Mouse (Mus musculus) embryo, embryonic 10.5 days (tissue): ENCODE measurements at regions not wholly inside any gene's neighbourhood (a gene's known extent, or its start where the extent isn't known, plus 50 kb on each side); places are given as distances from the start of the nearest gene placed in this dataset.
A peak's percentile ranks its signal among the peaks of the same experiment; 100 is the strongest.
"Not testable (repeated sequence)": the region's sequence is repeated elsewhere in the genome, so short reads cannot be mapped to it uniquely, and the experiment has no call there.

Source experiments
- DNase-seq: peaks from one replicate; pipeline ENCODE4 v3.0.0-alpha.2; 2015; ENCODE audit warnings: low spot score

DNA sequence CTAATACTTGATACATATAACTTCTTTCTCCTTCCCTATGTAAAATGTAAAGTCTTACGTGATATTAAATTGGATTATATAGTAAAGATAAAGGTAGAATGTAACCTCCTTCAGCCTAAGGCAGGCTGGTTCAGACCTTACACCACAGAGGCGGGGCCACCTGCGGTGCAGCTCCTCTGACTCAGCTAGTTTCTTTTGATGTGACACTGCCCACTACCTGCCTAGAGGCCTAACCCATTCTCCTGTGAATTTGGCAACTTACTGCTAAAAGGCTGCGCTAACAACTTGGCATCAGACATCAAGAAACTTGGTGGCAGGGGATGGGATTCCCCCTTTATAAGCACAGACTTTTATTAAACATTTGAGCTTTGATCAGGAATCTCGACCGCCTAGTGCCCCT lies 74.5 kb downstream of the Aasdhppt start:
- no peak for DNase-seq

DNA sequence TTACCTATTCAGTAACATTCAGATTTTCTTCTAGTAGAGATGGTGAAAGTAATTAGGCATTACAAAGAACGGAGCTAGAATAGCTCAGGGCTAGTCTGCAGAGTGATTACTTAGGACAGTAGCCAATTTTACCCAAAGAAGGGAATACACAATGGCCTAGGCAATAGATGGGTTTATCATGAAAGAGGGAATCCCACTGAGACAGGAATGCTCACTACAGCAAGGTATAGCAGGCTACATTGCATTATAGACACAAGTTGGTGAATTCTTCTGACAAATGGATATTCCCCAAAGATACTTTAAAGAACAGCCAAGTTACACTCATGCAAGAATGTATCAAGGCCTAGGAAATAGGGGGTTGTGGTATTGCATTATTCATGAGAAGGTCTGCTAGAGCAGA lies 94.7 kb downstream of the Aasdhppt start:
- not testable (repeated sequence) for DNase-seq

DNA sequence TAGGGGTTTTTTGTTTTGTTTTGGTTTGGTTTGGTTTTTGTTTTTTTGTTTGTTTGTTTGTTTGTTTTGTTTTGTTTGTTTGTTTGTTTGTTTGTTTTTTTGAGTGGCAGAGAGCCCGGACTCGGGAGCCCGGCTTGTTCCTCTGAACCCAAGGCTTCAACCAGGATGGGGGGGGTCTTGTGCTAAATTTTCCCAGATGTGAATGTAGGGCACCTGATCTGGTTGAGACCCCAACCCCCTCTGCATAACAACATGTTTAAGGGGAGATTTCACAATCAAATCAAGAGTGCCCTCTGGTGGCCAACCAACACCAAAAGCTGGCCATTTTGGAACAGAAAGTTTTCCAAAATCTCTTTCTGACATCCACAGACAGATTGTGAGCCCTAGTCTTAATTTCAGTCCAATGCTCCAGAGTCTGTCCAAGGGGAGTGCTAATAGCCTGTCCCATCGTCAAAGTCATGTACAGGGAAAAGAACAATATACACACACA lies 99.2 kb downstream of the Aasdhppt start:
- DNase-seq: peak; percentile 54

DNA sequence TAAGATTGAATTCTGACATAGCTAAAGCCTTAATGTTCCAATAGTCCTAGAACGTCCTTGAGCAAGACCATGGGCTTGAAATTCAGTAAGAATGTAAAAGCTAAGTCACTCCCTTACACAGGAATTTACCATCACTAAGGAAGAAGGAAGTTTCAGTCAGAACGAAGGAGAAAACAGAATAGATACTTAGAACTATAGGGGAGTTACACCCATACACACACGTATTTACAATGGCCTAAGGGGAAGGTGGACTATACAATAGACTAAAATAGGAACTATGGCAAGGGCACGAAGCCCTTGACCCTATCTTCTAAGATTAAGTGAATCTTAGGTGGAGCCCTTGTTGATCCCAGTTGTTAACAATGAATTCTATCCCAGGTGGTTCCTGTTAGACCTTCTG lies 116.5 kb downstream of the Aasdhppt start:
- not testable (repeated sequence) for DNase-seq

DNA sequence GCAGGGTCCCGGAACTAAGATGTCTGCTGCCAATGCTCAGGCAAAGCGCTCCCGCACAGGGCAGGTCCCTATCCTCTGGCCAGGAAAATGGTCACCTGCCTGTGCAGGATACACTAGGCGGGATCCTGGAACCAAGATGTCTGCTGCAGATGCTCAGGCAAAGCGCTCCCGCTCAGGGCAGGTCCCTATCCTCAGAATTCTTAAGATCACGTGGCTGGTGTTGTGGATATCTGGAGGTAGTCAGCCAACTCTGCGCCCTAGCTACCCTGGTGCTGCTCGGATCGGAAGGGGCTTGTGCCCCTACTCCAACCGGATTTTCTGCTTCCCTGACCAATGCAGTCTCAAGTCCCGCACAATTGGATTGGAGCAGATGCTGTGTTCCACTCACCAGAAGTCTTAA lies 153.3 kb downstream of the Aasdhppt start:
- DNase-seq: not testable (repeated sequence)

DNA sequence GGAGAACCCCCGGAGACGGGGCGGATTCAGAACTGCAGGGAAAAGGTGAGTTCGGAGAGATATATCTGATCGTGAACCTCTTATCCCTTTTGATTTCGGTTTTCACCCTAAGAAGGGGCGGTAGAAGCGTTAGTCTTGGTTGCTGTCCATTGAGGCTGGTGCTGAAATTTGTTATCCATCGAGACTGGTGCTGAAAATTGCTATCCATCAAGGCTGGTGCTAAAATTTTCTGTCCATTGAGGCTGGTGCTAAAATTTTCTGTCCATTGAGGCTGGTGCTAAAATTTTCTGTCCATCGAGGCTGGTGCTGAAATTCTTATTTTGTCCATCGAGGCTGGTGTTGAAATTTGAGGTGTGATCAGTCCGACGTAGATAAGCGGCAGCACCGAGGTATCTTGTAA lies 170.4 kb downstream of the Aasdhppt start:
- DNase-seq: not testable (repeated sequence)

DNA sequence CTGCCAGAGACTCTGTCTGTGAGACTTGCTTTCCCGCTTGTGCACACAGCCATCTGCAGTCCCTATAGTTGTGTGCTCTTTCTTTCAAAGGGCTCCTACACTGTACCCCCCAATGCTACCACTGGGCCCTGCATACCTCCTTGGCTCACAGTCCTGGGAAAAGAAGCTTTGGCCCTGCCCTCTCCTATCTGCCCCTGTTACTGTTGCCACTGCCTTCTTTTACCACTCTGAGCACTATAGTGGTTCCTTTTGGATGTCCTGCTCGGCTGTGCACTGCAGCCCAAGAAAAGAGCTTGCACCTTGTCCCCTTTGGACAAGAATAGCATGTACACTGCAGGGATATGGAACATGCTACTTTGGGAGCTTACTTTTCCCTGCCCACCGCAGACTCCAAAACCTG lies 216.8 kb downstream of the Aasdhppt start:
- no peak for DNase-seq

DNA sequence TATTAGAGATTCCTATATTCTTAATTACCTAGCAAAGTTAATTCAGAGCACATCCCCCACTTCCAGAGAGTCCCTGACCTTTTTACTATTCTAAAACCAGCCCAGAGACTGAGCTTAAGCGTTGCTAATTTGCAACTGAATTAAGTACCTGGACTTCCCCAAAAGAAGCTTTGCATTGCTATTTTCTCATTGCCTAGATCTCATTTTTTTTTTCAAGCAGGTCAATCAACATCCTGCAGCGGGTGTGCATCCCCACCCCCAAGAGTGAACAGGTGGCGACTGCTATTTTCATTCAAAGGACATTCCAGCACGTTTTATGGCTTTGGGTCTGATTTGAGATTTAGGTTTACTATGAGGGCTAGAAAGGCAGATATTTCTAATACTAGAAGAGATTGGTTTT lies 226.6 kb downstream of the Aasdhppt start:
- not testable (repeated sequence) for DNase-seq

DNA sequence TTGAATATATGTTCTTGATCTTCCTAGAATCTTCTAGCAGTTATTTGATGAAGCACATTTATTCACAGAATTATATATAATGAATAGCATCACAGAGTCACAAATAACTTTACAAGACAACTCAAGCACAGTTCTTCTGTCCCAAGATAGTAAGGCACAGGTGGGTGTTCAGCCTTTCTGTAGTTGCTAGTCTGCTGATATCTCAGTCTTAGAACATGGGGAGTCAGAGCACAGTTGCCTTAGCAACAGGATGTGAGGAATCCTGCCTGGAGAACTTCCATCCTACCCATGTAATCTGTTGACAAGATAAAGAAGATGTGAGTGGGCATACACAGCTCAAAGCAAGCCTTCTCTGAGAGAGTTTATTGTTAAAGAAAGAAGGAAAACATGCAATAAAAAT lies 248.2 kb downstream of the Aasdhppt start:
- no peak for DNase-seq

DNA sequence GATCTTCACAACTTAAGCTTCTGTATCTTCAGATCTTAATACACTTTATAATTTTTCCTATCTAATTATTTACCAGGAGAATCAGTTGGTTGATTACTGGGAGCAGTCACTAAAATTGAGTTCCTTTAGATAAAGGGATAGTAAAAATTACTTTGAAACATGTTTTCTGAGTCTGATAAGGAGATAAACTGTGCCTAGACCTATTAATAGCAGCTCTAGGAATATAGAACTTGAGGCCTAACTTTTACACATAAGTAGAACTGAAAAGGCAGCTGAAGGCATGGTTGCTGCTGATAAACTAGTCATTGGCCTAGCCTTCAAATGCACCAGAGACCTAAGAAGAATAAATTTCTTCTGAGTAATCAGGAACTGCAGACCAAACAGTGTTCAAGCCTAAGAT lies 260.5 kb downstream of the Aasdhppt start:
- no peak for DNase-seq

DNA sequence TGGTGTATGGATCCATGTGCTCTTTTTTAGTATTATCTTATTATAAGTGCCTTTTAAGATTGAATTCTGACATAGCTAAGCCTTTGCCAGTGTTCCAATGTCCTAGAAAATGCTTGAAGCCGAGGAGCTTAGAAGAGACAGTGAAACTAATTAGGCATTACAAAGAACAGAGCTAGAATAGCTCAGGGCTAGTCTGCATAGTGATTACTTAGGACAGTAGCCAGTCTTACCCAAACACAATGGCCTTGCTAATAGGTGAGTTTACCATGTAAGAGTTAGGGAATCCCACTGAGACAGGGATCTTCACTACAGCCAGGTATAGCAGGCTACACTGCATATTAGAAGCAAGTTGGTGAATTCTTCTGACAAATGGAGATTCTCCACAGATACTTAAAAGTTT lies 261.6 kb downstream of the Aasdhppt start:
- not testable (repeated sequence) for DNase-seq

DNA sequence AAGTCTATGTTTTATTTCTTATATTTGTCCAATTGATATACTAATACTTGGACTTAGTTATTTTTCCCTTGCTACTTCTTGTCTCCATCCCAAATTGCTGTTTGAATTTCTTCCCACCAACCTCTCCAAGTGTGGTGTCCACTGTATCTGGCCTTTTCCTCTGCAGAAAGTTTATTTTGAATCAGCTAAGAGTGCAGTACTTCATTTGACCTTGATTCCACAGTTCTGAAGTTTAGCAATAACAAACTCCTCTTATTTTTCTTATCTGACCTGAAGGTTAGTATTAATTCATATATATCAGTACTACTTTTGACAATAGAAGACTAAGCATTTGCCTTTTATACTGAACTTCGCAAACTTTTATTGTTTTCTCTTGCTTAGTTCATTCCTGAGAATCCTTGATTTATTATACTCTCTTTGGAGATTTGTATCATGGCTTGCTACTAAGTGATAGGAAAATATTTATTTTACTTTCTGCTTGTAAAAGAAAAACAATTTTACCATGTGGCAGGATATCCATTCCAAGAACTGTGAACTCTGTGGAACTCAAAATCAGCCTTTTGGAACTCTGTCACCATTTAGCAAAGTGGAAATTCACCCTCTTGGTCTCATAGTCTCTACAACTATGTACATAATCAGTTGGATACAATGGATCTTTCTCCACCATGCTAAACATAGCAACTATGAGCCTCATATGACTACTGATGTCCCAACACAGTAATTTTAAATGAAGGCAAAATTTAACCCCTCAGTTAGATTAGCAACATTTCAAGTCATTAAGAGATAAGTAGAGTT lies 268.2 kb downstream of the Aasdhppt start:
- no peak for DNase-seq

DNA sequence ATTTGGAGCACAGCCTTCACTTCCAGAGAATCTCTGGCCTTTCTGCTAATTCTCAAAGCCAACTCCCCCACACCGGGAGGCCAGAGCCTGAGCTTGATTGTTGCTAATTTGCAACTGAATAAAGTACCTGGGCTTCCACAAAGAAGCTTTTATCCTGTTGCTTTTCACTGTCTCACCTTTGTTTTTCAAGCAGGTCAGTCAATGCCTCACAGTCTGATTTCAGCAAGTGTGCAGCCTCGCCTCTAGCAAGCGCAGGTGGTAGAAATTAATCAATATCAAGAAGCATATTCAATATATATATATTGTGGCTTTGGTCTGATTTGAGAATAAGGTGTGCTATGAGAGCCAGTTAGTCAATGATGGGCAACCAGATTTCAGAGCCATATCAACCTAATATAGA lies 282.1 kb downstream of the Aasdhppt start:
- not testable (repeated sequence) for DNase-seq

DNA sequence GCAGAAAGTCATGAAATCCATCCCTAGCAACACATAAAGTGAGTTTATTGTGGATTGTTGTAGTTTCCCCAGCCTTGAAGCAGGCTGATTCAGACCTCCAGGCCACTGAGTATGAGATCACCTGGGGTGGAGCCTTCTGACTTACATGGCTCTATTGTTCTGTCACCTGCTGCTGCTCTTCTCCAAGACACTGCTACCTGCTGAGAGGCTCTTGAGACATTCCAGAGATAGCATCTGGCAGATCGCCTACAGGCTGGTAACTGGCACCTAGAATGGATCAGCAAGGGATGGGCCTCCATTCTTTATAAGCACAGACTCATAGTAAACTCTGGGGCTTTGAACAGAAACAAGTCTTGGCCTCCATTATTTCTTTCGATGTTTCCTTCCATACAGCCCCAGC lies 289.2 kb downstream of the Aasdhppt start:
- no peak for DNase-seq

DNA sequence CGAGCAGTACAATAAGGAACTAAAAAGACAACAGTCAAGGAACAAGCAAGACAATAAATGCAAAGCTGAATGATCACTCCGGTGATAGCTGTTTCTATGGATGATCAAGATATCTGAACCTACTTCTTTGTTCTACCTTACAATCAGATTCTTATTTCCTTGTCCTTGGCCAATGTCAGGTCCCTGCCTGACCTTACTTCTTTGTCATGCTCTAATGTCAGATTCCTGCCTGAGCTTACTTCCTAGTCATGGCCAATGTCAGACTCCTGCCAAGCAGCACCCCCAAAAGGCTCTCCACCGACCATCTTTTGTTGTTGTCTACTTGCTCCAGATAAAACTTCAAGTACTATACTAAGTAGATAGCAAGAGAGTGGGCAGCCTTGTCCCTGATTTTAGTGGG lies 312.6 kb downstream of the Aasdhppt start:
- DNase-seq: no peak

DNA sequence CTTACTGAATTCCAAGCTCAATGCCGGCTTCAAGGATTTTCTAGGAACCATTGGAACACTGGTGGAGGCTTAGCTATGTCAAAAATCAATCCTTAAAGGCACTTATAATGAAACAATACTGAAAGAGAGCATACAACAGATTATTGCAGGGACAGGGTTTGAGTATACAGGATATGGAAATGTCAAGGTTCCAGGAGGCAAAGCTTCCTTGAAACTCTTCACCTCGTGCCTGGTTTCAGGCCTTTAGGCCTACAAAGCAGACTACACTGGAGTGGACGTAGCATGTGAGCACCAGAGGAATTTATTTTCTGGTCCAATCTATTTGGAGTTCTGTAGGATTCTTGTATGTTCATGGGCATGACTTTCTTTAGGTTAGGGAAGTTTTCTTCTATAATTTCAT lies 320.9 kb downstream of the Aasdhppt start:
- DNase-seq: not testable (repeated sequence)

DNA sequence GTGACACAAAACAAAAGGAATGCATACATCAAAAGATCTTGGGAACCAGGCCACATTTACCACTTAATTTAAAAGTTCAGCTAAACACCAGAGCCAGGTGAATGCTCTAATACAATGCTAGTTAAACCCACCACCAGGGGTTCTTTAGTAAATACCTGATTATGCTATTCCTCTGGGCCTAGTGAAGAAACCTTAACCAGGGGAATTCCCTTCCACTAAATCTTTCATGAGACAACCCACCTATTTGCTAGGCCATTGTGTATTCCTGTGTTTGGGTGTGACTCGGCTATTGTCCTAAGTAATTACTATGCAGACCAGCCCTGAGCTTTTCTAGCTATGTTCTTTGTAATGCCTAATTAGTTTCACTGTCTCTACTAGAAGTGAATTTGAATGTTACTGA lies 321.3 kb downstream of the Aasdhppt start:
- DNase-seq: not testable (repeated sequence)
